Mouse (Mus musculus) ovary, adult 18-20 months (tissue): ENCODE measurements around the gene Dedd2.

Experiments used
- DNase-seq: peaks from one replicate; pipeline ENCODE4 v3.0.0; 2022; ENCODE audit warnings: low spot score, mixed read lengths

The Dedd2 gene

GRCm38 (mm10) chr7:25178787-25179605, 41.4 kb downstream of the Dedd2 start:
- DNase-seq: no peak

DNA sequence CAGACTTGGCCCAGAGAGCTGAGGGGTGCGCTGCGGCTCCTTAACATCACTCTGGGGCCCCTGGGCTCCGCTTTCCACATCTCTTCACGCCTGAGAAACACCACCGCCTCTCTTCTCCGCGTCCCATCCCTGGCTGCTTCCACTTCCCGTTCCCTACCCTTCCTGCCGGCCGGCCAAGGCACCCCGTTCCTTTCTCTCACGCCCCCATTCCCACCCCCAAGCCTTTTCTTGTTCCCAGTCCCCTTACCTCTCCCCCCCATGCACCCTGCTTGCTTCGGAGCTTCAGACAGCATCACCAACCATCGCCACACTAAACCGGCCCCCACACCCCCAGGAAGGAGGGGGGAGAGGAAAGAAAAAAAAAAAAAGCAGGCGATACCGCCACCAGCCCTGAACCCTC, 42.1 kb downstream of the Dedd2 start:
- DNase-seq: no peak

GRCm38 (mm10) chr7:25174343-25174742, 46.1 kb downstream of the Dedd2 start:
- no peak for DNase-seq

- DNase-seq: no peak
Measured at GRCm38 (mm10) chr7:25172669-25173068, 47.7 kb downstream of the Dedd2 start.

- no peak for DNase-seq
Measured at GRCm38 (mm10) chr7:25170583-25170982, 49.8 kb downstream of the Dedd2 start.

DNA sequence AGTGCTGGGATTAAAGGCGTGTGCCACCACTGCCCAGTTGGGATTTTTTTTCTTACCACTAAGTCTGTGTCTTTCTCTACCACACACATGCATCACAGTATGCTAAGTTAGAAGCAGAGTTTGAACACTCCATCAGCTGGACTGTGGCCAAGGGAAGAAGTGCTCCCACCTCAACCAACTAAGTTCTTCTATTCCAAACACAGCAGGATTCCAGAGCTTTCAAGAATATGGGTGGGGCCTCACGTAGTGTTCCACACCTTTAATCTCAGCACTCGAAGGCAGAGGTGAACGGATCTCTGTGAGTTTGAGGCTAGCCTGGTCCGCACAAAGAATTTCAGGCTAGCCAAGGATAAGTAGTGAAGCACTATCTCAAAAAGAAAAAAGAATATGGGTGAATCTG, 54.3 kb downstream of the Dedd2 start:
- DNase-seq: no peak

GRCm38 (mm10) chr7:25156158-25156648, 64.2 kb downstream of the Dedd2 start:
- DNase-seq: no peak

- no peak for DNase-seq
Measured at GRCm38 (mm10) chr7:25155469-25156157, 64.8 kb downstream of the Dedd2 start.

- DNase-seq: no peak
Measured at GRCm38 (mm10) chr7:25154648-25155047, 65.8 kb downstream of the Dedd2 start.

- no peak for DNase-seq
Measured at GRCm38 (mm10) chr7:25153841-25154240, 66.6 kb downstream of the Dedd2 start.

- DNase-seq: no peak
Measured at GRCm38 (mm10) chr7:25151916-25152556, 68.4 kb downstream of the Dedd2 start.

DNA sequence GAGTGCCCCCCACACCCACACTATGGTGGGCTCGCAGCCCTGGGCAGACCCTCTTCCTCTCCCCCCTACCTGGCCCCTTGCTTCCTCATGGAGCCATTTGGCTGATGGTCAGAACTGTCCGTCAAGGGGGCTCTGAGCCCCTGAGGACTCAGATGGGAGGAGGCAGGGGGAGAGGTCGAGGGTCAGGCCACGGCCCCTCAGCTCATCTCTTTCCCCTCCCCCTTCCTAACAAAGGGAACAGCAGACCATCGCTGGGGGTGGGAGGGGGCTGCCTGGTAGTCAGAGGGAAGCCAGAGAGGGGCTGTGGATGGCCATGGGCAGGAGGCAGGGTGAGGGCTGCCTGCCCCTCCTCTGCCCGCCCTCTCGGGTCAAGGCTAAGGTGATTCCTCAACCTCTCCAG, 69.4 kb downstream of the Dedd2 start:
- no peak for DNase-seq

DNA sequence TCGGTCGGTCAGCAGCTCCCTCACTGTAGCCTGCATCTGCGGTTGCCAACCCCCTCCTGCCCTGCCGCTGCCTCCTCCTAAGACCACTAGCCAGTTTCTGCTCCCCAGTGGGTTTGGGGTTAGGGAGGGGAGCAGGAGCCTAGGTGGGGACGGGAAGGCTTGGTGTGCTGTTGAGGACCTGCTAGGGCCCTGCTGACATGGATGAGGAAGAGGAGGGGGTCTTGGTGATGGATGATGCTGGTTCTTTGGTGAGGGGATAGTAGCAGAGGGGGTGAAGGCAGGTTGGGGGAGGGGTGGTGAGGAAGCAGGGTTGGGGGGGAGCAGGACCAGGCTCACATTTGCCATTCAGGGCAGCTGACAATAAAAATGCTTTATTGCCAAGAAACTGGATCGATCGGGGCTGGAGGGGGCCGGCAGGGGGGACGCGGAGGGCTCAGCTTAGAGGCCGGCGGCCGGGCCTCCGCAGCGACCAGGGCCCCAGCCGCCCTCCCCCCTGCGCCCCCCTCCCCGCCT, 70.2 kb downstream of the Dedd2 start:
- DNase-seq: no peak
